Mouse (Mus musculus): ENCODE results near the gene Zfp365.

The Zfp365 gene

DNA sequence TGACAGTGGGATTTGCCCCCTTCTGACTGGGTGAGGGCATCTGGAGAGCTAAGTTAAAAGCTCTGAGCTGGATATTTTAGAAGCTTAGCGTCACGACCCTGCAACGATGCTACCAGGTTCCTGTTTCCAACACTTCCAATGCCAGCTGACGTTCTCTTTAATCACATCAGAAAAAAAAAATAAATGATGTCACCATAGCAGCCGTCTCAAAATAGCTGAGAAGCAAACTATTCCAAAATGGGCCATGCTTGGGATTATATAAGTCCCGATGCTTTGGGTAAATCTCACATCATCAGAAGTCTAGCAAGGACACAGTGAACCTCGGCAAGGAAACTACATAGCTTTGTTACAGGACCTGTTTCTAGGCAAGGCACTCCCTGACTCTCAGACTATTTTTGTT lies 9.1 kb downstream of the Zfp365 start:
- DNase-seq (ENCODE audit: low read depth) = no peak

DNA sequence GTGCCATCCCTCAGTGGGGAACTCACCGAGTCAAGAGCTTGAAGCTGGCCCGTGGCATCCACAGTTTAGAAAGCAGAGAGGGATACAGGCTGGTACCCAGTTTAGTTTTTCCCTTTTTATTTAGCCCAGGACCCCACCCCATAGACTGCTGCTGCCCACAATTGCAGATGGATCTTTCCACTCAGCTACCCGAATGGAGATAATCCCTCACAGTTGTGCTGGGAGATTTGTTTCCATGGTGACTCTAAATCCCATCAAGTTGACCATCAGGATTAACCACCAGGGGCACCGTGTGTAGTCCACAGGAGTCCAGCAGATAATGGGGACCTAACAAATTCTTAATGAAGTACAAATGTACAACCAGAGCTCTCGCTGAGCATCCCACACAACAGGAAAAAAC lies 11.3 kb downstream of the Zfp365 start:
- DNase-seq (ENCODE audit: low read depth) = no peak

DNA sequence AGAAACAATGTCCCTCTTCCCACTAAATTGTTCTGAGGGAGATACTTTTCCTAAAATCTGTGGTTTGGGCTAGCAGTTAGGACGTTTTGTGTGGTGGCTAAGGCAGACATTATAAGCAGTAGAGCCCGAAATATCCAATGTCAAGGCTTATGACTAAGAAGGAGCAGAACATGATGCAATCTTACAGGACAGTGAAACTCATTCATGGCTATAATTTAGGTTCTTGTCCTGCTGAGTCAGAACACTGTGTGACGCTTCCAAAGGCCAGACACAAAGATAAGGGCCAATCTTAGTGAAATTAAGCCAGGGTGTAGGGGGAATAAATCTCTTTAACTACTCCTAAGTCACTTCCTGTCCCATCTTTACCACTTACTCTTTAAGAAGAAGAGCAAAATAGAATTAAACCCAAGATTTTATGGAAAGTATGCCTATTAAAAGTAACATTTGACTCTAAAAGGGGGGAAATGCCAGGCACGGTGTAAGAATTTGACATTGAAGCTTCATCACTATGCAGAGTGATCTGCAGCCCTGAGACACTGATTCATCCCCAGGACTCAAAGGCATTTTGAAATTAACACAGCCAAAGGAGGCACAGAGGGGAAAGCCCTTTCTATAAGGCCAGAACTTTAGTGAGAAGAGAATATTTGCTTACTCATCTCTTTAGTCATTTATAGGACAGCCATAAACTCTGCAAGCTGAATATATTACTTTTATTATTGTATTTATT lies 13.3 kb downstream of the Zfp365 start:
- DNase-seq (ENCODE audit: low read depth) = no peak

DNA sequence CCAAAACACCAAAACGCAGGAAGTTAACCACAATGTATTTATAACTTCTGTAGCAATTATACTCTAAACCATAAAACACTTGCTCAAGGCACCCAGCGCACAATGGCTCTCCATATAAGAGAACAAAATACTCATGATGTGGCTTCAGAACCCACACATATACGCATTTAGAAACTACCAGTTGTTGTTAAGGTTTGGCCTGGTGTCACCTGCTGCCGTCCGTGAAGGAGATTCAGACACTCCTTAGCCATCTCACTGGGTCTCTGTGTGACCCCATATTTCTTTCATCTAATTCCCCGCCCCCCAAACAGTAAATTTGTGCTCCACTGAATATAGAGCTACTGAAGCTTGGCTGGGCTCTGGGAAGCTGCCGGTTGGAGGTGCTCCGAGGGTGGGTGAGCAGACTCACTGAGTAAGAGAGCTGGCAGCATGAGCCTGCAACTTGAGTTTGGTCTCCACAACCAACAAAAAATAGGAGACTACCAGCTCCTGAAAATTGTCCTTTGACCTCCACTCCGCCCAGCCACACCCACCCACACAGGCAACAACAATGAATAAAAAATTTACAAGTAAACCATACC lies 14.0 kb downstream of the Zfp365 start:
- no peak for DNase-seq (ENCODE audit: low read depth)

DNA sequence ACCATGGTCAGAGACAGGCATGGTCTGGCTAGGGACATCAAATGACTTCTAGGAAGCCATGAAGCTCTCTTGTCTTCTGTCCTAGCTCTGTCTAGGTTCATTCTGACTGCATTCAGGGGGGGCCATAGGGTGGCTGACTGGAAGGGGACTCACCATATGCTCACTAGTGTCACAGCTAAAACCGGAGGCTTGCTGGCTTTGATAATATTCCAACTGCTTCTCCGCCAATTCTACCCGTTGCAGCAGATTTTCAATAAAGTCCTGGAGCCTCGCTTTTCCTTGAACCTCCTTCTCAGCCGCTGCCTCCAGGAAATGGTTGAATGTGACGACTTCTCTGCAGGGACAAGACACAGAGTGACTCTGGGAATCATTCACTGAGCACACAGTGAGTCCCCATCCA lies 15.2 kb downstream of the Zfp365 start:
- no peak for DNase-seq (ENCODE audit: low read depth)

DNA sequence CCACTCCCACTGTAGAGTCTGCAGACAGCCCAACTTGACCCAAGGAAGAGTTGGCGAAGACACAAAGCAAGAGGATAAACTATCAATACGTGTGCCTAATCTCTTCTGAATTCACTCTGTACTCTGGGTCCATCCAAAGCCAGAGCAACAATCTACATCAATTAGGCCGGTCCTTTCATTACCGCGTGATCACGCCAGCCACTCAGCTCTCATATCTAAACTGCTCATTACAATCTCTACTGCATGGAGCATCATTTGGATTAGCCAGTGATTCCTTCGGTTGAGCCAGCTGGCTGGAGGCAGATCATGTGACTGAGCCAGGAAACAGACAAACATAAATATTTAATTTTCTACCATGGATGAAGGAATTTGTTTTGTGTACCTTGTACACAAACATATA lies 17.8 kb downstream of the Zfp365 start:
- no peak for DNase-seq (ENCODE audit: low read depth)

DNA sequence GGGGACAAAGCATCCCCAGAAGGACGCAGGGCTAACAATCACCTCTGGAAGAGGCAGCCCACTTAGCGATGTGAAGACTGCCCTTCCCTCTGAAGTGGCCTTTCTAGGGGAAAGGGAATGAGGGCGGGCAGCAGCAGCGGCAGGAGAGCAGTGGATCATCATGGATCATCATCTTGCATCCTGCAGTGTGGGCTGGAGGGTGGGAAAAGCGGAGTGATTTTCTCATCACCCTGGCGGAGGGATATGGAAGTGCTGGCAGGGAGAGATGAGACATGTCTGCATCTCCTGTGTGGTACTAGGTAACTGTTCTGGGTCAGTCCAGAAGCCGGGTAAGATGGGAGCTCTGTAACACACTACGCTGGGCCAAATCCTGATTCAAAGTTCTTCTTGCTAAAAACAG lies 18.4 kb downstream of the Zfp365 start:
- DNase-seq (ENCODE audit: low read depth) = no peak

DNA sequence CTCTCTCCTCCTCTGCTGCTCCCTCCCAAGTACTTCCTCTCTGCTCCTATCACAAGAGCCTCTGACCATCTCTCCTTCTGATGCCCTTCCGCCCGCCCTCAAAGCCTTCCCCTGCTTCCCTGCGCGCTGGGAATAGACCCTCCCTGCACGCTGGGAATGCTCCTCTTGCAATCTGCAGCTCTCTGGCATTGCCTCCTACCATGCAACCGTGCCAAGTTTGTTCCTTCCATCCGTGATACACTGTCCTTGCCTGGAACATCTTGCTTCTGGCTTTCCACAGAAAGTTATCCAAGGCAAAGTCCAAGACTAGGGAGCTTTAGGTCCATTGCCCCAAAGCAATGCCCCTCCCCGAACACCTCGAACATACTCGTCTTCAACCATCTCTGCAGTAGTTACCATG lies 19.2 kb downstream of the Zfp365 start:
- no peak for DNase-seq (ENCODE audit: low read depth)

DNA sequence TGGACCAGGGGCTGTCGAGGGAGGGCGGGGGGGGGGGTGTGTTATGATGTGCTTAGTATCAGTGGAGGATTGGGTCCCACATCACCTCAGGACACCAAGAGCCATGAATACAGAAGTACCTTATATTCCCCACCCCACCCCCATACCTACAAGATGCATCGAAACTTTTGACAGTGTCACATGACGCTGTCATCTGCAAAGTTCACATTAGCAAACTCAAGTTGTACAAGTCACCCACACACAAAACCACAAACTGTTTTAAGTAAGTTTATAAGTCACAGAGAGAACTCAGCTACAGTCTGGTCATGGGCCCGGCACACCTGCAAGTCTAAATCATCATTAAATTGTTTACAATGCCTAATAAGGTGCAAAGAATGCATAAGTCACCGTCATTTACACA lies 21.3 kb downstream of the Zfp365 start:
- DNase-seq (ENCODE audit: low read depth) = no peak

DNA sequence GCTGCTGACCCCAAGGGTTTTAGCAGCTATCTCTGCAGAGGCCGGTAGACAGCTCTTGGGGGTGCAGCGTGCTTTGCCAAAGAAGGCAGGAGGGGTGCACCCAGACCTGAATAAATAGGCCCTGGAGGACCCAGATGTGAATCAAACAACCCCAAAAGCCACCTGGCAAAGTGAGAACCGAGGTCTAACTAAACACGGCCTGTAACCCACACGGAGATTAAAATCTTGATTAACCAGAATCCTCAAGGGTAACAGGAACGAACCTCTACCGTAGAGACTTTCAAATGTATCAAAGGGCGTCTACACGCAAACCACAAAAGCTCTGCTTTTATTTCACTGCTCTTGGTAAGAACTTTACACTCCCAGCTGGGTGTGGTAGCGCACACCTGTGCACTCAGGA lies 24.5 kb downstream of the Zfp365 start:
- no peak for DNase-seq (ENCODE audit: low read depth)

DNA sequence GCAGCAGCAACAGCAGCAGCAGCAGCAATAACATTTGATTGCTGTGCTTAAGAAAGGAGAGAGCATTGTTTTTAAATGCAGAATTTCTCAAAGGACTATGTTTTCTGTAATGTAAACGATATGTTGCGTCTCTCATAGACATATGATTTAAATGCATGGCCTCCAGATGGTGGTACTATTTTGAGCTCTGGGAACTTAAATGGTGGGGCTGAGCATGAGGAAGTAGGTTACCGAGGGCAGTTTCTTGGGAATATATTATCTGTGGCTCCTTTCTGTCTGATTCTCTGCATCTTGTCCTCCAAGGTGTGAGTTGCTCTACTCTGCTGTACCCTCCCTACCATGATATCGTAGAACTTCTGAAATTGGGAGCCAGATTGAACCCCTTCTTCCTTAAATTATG lies 31.8 kb downstream of the Zfp365 start:
- DNase-seq (ENCODE audit: low read depth) = no peak

DNA sequence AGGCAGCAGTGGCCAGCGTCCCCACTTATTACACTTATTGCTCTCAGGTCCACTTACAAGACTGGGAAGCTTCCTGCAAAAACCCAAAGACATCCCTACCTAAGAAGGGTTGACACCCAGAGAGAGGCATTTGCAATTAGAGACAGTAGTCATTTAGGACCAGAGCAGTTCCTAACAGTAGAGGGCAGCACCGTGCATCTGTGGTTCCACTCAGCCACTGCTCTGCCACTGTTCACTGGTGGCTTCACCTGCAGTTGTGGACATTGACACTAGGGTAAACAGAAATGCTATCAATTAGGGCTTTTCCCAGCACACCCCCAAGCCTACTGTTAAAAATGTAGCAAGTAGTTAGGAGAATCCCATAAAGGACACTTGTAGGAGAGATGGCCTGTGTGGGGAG lies 40.7 kb downstream of the Zfp365 start:
- peak; percentile 30 for DNase-seq (ENCODE audit: low read depth)

DNA sequence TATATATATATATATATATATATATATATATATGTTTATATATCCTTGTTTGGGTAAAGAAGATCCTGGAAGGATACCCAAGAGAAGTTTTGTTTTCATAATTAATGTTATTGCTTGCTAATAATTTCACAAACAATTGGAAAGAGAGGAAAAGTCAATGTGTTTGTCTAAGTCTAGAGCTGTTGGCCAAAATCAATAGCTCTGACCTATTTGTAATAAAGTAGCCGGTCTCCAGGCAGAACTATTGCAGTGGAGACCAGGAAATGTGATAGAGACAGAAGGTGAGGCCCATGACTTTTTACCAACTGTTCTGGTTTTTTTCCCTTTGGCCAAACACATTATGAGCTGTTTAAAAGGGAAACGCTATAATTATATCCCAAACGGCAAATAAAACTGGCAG lies 44.2 kb downstream of the Zfp365 start:
- no peak for DNase-seq (ENCODE audit: low read depth)

DNA sequence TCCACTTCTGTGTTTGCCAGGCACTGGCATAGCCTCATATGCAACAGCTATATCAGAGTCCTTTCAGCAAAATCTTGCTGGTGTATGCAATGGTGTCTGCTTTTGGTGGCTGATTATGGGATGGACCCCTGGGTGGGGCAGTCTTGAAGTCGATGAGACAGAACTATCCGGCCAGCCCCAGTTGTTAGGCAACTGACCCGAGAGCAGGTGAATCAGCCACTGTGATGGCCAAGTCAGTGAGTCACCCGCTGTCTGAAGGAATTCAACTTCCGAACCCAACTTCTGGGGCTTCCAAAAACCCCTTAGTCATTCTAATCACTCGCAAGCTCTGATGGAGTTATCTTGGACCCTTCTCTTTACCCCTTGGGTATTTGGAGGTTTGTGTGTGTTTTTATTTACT lies 46.6 kb downstream of the Zfp365 start:
- DNase-seq (ENCODE audit: low read depth) = no peak

DNA sequence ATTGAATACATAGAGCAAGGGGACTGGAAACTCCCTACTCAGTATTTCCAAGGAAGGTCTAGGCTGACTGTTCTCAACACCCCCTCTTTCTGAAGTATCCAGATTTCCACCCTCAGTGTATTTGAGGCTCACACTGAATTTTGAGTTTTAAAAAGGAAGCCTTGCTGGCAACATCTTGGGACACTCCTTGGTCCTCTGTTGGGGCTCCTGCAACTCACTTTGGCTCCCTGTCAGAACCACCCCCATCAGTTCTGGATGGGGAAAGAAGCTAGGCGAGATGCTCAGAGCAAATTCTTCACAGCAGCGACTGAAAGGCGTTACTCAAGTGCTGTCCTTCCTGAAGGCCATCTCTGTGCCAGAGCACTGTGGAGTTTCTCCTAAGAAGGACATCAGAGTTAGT lies 47.4 kb downstream of the Zfp365 start:
- DNase-seq (ENCODE audit: low read depth) = no peak

DNA sequence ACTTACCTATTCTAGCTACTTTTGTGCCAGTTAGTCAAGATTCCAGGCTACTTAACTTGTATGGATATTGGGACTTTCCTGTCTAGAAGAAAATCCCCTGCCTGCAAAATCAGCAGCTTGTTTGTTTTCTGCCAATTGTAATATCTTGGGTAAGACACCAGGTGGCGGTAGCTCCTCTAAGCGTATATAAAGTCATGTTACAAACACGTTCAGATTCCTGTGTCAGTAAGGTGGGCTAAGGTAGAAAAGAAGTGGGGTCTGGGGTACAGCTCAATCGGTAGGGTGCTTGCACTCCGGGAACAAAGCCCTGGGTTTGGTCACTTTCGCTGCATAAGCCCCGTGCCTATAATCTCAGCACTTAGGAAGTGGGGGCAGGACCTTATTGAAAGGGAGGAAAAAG lies 50.1 kb downstream of the Zfp365 start:
- peak; percentile 22 for DNase-seq (ENCODE audit: low read depth)

DNA sequence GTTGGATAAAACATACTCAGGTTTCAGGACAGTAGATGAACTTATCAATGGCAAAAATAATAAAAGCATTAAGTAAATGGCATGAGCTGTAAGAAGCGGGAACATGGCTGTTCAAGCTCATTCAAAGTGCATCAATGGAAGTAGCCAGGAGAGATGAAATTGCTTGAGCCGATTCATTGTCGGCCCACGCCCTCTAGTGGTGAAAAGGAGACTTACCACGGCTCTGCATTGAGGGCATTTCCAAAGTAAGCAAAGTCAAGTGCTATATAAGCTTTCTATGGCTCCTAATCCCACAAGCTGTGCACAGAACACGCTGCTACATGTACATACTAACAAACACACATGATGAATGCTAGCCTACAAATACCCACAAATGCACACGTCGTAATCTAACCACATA lies 53.6 kb downstream of the Zfp365 start:
- DNase-seq (ENCODE audit: low read depth) = peak; percentile 57

DNA sequence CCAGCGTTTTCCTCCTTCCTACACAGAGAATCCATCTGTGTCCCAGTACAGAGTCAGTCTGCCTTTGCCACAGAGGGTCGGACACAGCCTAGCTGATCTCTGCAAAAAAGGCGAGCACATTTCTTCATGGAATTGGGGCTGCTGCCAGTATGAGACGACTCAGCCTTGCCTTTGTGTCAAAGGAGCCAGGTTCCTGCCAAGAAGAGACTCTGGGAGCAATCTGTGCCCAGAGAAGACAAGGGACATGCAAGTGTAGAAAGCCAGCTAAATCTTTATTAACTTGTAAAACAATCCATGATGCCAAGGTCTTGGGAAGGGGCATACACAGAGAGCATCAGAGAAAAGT lies 54.9 kb downstream of the Zfp365 start:
- no peak for DNase-seq (ENCODE audit: low read depth)

DNA sequence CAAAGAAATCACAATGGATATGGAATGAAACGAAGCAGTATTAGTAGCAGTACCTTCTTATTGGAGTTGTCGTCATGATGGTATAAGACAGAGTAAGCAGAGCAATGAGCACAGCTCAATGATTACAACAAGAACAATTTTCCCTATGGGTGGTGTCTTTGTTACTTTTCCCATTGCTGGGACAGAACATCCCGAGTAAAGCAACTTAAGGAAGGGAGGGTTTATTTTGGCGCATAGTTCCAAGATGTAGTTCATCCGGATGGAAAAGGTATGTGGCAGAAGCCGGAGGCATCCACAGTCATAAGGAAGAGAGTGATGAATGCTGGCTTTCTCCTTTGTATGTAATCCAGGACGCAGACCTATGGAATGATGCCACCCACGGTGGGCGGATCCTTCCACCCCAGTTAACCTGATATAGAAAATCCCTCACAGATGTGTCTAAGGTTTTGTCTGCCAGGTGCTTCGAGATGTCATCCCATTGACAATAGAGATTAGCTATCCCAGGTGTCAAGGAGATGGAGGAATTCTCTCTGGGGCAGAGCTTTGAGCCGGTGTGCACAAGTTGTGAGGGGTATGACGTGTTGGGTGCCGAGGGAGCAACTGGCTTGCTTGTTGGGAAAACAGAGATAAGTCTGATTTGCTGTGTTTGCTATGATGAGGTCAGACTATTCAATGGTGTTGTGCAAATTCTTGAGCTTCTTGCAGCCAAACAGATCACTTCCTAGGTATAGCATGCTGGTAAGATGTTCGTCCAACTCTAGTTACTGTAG lies 55.5 kb downstream of the Zfp365 start:
- no peak for DNase-seq (ENCODE audit: low read depth)

DNA sequence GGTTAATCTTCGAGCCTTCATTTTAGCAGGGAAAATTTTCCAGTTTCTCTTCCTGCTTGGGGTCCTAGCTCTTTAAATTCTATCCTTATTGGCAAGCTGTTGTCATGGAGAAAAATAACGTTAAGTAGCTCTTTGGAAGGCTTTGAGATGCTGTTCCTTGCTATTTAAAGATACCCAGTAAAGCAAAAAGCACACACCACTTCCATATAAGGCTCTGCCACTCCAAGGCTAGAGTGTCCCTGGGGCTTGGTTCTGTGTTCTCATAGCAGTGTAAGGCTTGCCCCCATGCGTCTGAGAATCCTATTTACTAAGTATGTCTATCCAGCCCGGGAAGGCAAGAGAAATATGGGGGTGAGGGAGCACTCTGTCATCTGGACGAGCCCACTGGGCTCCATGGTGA lies 56.7 kb downstream of the Zfp365 start:
- DNase-seq (ENCODE audit: low read depth) = no peak

DNA sequence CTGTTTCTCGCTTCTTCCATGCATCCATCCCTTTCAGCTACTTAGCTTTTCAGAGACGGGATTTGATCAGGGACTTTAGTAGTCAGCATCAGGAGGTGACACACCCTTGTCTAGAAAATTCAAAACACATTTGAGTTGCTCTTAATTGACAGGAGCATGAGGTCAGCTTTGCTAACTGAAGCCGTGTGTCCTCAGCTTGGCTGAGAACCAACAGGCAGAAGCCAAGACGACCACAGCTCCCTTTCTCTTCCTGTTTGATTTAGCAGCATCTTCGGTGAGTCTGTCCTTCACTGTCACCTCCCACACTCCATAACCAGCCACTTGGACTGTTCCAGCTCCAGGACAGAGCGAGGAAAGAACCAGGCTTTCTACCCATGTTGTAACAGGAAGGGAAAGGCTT lies 60.1 kb downstream of the Zfp365 start:
- DNase-seq (ENCODE audit: low read depth) = no peak

DNA sequence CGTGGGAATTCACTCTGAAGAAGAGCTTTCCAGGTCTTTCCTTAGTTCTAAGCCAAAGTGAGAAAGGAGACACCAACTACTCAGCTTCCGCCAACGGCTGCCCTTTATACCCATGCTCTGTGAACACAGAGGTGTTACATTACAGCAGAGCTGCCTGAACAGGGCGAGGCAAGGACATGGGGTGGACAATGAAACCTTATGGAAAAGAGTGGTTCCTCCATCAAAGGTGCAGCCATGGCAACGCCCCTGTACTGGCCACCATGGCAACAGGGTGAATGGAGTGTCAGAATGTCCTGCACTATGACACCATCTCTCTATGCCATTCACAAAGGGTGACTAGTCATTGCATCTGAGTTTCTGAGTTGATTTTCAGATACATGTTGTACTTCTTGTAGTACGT lies 61.4 kb downstream of the Zfp365 start:
- DNase-seq (ENCODE audit: low read depth) = no peak

DNA sequence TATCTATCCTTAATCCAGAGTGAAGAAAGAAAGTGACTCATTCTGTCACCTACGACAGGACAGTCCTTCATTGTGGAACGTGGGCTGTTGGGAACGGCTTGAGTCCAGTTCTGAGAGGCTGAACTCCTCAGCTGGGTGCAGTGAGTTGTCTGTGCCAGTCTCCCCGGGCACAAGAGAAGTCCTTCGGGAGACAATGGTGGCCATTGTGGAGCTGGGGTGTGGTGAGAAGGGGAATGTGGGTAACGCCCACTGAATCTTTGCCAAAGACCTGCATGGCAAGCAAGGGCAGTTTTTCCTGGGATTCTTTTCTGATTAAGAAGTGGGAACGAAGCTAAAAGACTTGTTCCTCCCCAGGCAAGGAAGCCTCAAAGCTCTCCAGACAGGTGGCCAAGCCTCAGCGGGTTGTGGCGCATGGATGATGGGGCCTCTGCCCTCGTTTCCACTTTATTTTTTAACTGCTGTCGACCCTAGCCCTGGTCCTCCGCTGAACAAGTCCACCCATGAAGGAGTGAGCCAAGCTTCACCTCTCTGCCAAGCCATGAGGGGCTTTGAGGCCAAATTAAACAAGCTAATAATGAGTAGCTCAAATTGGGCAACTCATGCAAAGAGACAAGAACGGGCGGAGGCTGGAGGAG lies 66.3 kb downstream of the Zfp365 start:
- no peak for DNase-seq (ENCODE audit: low read depth)

Data from c-Kit-positive CD71-negative TER-119-negative erythroid progenitor cells, embryonic 14.5 days (primary cell).